Mouse (Mus musculus) testis, postnatal 14 days (tissue): ENCODE data around the gene Llph.
A peak's percentile ranks its signal among the peaks of the same experiment; 100 is the strongest.

ENCODE experiments used
- DNase-seq: peaks from one replicate; pipeline ENCODE4 v3.0.0; 2021; ENCODE audit warnings: low spot score

Llph gene

GRCm38 (mm10) chr10:120279482-120280128, 52.7 kb downstream of the Llph start:
- DNase-seq: peak; percentile 24

DNA sequence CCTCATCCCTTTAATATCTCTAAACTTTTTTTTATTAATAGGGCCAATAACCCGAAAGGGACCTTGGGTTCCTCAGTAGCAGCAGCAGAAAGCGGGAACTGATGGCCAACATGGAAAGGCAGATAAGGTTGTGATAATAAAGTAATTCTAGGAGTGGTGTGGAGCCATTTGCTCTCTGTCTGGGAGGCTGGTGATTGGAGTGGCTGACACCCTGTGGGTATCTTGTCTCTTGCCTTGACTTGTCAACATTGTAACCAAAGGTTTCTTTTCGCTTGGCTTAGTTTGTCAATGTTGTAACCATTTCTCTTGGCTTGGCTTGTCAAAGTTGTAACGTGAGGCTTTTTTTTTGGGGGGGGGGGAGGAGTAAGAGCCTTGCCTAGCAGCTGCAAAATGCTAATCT, 53.5 kb downstream of the Llph start:
- DNase-seq: peak; percentile 54

DNA sequence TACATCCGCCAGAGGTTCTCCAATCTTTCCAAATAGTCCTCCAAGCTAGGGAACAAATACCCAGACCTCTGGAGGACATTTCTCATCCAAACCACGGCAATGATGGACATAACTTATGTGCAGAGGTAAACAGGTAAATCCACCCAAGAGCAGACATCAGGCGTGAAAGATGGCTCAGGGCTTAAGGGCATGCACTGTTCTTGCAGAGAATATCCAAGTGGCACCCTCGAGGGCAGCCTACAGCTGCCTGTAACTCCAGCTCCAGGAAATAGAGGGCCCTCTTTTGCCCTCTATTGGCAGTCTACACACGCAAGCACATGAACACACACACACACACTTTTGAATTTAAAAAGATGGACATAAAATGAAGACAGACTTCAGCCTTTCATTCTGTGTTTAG, 54.8 kb downstream of the Llph start:
- no peak for DNase-seq
